Mouse (Mus musculus) stomach, embryonic 16.5 days (tissue): ENCODE results near the gene Tnfsf11. TPM values are rescaled to one million over a fixed set of nuclear protein-coding genes. Genes with fewer than 3 reads are reported as not detected.

Source experiments
- ATAC-seq: fragments of 200-750 bp; cut with Nextera tagmentation; 2 replicates; pipeline ENCODE4 v1.8.0; 2017; ENCODE audit warnings: moderate number of reproducible peaks, moderate TSS enrichment; ENCODE audit not compliant: insufficient read depth, low FRiP score
- H3K27ac ChIP-seq: fragments of 300-500 bp; sonication (generic); 2 replicates; pipeline ENCODE4 v1.5.1; 2014; ENCODE audit warnings: low read length
- H3K27me3 ChIP-seq: fragments of 300-500 bp; sonication (generic); 2 replicates; pipeline ENCODE4 v1.6.1; 2014; ENCODE audit warnings: low read length, control low read depth, mixed read lengths; ENCODE audit not compliant: control insufficient read depth, insufficient read depth
- H3K36me3 ChIP-seq: fragments of 300-500 bp; sonication (generic); 2 replicates; pipeline ENCODE4 v1.6.1; 2014; ENCODE audit warnings: low read length; ENCODE audit not compliant: control insufficient read depth, insufficient read depth
- H3K4me1 ChIP-seq: fragments of 300-500 bp; sonication (generic); 2 replicates; pipeline ENCODE4 v1.6.1; 2014; ENCODE audit warnings: low read length, control low read depth, mixed read lengths; ENCODE audit not compliant: control insufficient read depth, insufficient read depth
- H3K4me2 ChIP-seq: fragments of 300-500 bp; sonication (generic); 2 replicates; pipeline ENCODE4 v1.6.1; 2014; ENCODE audit warnings: low read depth, low read length, mixed read lengths
- H3K4me3 ChIP-seq: fragments of 300-500 bp; sonication (generic); replicated peaks from 2 replicates; pipeline ENCODE4 v1.5.1; 2014; ENCODE audit warnings: mild to moderate bottlenecking, low read length
- H3K9ac ChIP-seq: fragments of 300-500 bp; sonication (generic); 2 replicates; pipeline ENCODE4 v1.6.1; 2014; ENCODE audit warnings: low read length
- H3K9me3 ChIP-seq: fragments of 300-500 bp; sonication (generic); replicated peaks from 2 replicates; pipeline ENCODE4 v1.6.1; 2016; ENCODE audit warnings: low read length, control low read depth; ENCODE audit not compliant: control insufficient read depth
- WGBS: fragments of 180-500 bp; shearing (Covaris S2); extraction: QIAGEN DNeasy Blood & Tissue Kit; methylation state at CpG from one replicate; pipeline ENCODE4 v1.1.7; 2014; 5-methylcytosine and 5-hydroxymethylcytosine counted together
- polyA plus RNA-seq: library from polyadenylated mRNA; unstranded; fragments of >200 nt; fragmentation: Nextera tagmentation; extraction: Ambion mirVana; gene quantifications from 2 replicates; pipeline ENCODE4 v1.2.1, GENCODE M21; 2015

Tnfsf11 gene
- polyA plus RNA-seq: 0.21 and 0.39 TPM in 2 replicates

GRCm38 (mm10) chr14:78307286-78308237, at the start of gene Tnfsf11:
TSS of gene Tnfsf11 (minus strand) at chr14:78308043.
- peak within 1 kb of the TSS; percentile 52 for H3K4me3 ChIP-seq
- H3K4me2 ChIP-seq: peak within 1 kb of the TSS; percentile 82
- no peaks in the 10 kb centered on the region for H3K4me1 ChIP-seq
- peak; percentile 33; the same call in 1 of the 2 replicates for ATAC-seq
- no peaks in the 10 kb centered on the region for H3K9me3 ChIP-seq
- H3K27ac ChIP-seq: no peak within 1 kb of the TSS
- H3K27me3 ChIP-seq: peaks cover 22% of the 10 kb centered on the region
- H3K9ac ChIP-seq: peak within 1 kb of the TSS; percentile 58; the same call in 1 of the 2 replicates
- 2% methylated on average over 51 of the region's 51 CpGs for WGBS
- H3K36me3 ChIP-seq: no peaks in the 10 kb centered on the region

- no peak overlapping the region for H3K9ac ChIP-seq
- H3K36me3 ChIP-seq: no peaks in the 10 kb centered on the region
- ATAC-seq: no peak
- no peak overlapping the region for H3K4me3 ChIP-seq
- 65% methylated on average over 8 of the region's 8 CpGs for whole genome bisulfite sequencing
- H3K27me3 ChIP-seq: no peaks in the 10 kb centered on the region
- H3K4me2 ChIP-seq: no peak overlapping the region
- H3K9me3 ChIP-seq: no peaks in the 10 kb centered on the region
- no peak overlapping the region for H3K27ac ChIP-seq
- no peaks in the 10 kb centered on the region for H3K4me1 ChIP-seq
These were observed 48.9 kb upstream of the Tnfsf11 start for GRCm38 (mm10) chr14:78356764-78357163.

GRCm38 (mm10) chr14:78355381-78355780, 47.5 kb upstream of the Tnfsf11 start:
- WGBS: 56% methylated on average over 4 of the region's 4 CpGs
- H3K36me3 ChIP-seq: no peaks in the 10 kb centered on the region
- H3K9me3 ChIP-seq: no peaks in the 10 kb centered on the region
- no peak overlapping the region for H3K4me2 ChIP-seq
- H3K27ac ChIP-seq: no peak overlapping the region
- no peak overlapping the region for H3K4me3 ChIP-seq
- no peak overlapping the region for H3K9ac ChIP-seq
- H3K27me3 ChIP-seq: no peaks in the 10 kb centered on the region
- no peaks in the 10 kb centered on the region for H3K4me1 ChIP-seq
- ATAC-seq: no peak

- no peak overlapping the region for H3K4me3 ChIP-seq
- no peak overlapping the region for H3K4me2 ChIP-seq
- H3K36me3 ChIP-seq: no peaks in the 10 kb centered on the region
- no peaks in the 10 kb centered on the region for H3K9me3 ChIP-seq
- H3K9ac ChIP-seq: no peak overlapping the region
- ATAC-seq: no peak
- no peaks in the 10 kb centered on the region for H3K4me1 ChIP-seq
- H3K27me3 ChIP-seq: no peaks in the 10 kb centered on the region
- H3K27ac ChIP-seq: no peak overlapping the region
- WGBS: 64% methylated on average over 4 of the region's 4 CpGs
These were observed 45.0 kb upstream of the Tnfsf11 start for GRCm38 (mm10) chr14:78352865-78353264.

GRCm38 (mm10) chr14:78351544-78351943, 43.7 kb upstream of the Tnfsf11 start:
- Histone ChIP-seq H3K4me3 (no peak overlapping the region), H3K27me3 (no peaks in the 10 kb centered on the region), H3K4me2 (no peak overlapping the region), H3K9me3 (no peaks in the 10 kb centered on the region), H3K4me1 (no peaks in the 10 kb centered on the region), H3K36me3 (no peaks in the 10 kb centered on the region), H3K27ac (no peak overlapping the region), H3K9ac (no peak overlapping the region)
- no peak for ATAC-seq
- 88% methylated on average over 7 of the region's 7 CpGs for WGBS

GRCm38 (mm10) chr14:78347715-78348114, 39.9 kb upstream of the Tnfsf11 start:
- no peaks in the 10 kb centered on the region for H3K36me3 ChIP-seq
- no peak overlapping the region for H3K4me2 ChIP-seq
- no peak overlapping the region for H3K4me3 ChIP-seq
- H3K9ac ChIP-seq: no peak overlapping the region
- no peak overlapping the region for H3K27ac ChIP-seq
- H3K9me3 ChIP-seq: no peaks in the 10 kb centered on the region
- WGBS: 90% methylated on average over 2 of the region's 2 CpGs
- no peak for ATAC-seq
- H3K4me1 ChIP-seq: no peaks in the 10 kb centered on the region
- no peaks in the 10 kb centered on the region for H3K27me3 ChIP-seq

- no peak for ATAC-seq
- H3K27ac ChIP-seq: no peak overlapping the region
- no peaks in the 10 kb centered on the region for H3K36me3 ChIP-seq
- H3K4me3 ChIP-seq: no peak overlapping the region
- no peak overlapping the region for H3K4me2 ChIP-seq
- 45% methylated on average over 8 of the region's 8 CpGs for WGBS
- H3K4me1 ChIP-seq: no peaks in the 10 kb centered on the region
- H3K27me3 ChIP-seq: no peaks in the 10 kb centered on the region
- H3K9ac ChIP-seq: no peak overlapping the region
- H3K9me3 ChIP-seq: no peaks in the 10 kb centered on the region
These were observed 35.2 kb upstream of the Tnfsf11 start for GRCm38 (mm10) chr14:78343007-78343406.

GRCm38 (mm10) chr14:78342146-78342545, 34.3 kb upstream of the Tnfsf11 start:
- no peaks in the 10 kb centered on the region for H3K4me1 ChIP-seq
- H3K27ac ChIP-seq: no peak overlapping the region
- no peak for ATAC-seq
- no peak overlapping the region for H3K9ac ChIP-seq
- H3K9me3 ChIP-seq: no peaks in the 10 kb centered on the region
- H3K4me3 ChIP-seq: no peak overlapping the region
- no peak overlapping the region for H3K4me2 ChIP-seq
- H3K27me3 ChIP-seq: no peaks in the 10 kb centered on the region
- no peaks in the 10 kb centered on the region for H3K36me3 ChIP-seq
- WGBS: 62% methylated on average over 4 of the region's 4 CpGs

GRCm38 (mm10) chr14:78333341-78333740, 25.5 kb upstream of the Tnfsf11 start:
- Histone ChIP-seq H3K9me3 (no peaks in the 10 kb centered on the region), H3K4me3 (no peak overlapping the region), H3K4me2 (no peak overlapping the region), H3K27me3 (no peaks in the 10 kb centered on the region), H3K9ac (no peak overlapping the region), H3K36me3 (no peaks in the 10 kb centered on the region), H3K27ac (no peak overlapping the region), H3K4me1 (0 out of 2 replicates have a peak, but pooled peaks cover 9% of the 10 kb centered on the region)
- 77% methylated on average over 3 of the region's 3 CpGs for WGBS
- no peak for ATAC-seq
